Mouse (Mus musculus): ENCODE measurements around the gene Wfdc15a. TPM values are rescaled to one million over a fixed set of nuclear protein-coding genes. Genes with fewer than 3 reads are reported as not detected.

The Wfdc15a gene
- polyA plus RNA-seq, 1 experiment from 2014 or later, result not detected

DNA sequence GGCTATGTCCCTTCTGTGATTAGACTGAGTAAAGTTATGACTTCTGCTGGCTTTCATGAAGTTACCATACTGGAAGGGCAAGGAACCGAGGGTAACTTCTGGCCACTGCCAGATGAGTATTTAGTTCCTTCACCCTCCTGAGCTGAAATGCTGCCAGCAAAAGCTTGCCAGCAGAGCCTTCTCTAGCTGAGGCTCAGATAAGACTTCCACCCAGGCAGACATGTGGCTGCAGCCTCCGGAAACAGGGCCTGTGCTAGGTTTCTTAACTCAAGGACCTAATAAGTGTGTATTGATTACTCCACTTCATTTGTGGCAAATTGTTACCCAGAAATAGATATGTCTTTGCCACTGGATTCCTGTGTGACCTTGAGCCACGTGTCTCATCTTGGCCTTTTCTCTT lies 26.5 kb downstream of the Wfdc15a start:
- 80% methylated on average over 3 of the region's 3 CpGs for WGBS

DNA sequence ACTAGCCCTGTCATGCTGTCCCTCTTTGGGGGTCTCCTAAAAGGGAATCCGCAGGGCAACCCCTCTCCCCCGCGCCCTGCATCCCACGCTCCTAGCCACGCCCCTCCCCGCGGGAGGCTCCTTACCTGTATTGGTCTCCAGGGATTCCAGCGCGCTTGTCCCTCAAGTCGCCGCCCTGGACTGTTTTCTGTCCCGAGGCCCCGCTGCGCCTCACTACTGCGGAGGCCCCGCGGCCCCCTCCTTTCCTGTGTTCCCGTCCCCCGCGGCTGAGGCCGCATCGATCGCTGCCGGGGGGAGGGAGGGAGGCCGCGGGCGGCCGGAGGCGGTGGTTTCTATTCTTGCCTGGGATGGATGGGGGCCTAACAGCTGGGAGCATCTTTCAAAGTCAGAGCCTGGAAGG lies 29.0 kb downstream of the Wfdc15a start, which contains the start of gene Kcns1:
Gene Kcns1, minus strand, starts transcription at position 212 of the 400 bp plus-strand sequence.
- peak within 1 kb of the TSS; percentile 34 for H3K4me3 ChIP-seq (replicated peaks)
- peak within 1 kb of the TSS; percentile 36 for H3K9ac ChIP-seq (replicated peaks)
- H3K4me2 ChIP-seq, result peak within 1 kb of the TSS; percentile 63
- WGBS, result under 1% methylated on average over 29 of the region's 29 CpGs
- ATAC-seq (ENCODE audit: low FRiP score), result no peak
- H3K27ac ChIP-seq (replicated peaks), result no peak within 1 kb of the TSS
- H3K36me3 ChIP-seq, result no peaks in the 10 kb centered on the region
- H3K4me1 ChIP-seq, result peaks cover 34% of the 10 kb centered on the region
- H3K27me3 ChIP-seq (replicated peaks), result peaks cover 64% of the 10 kb centered on the region
- no peaks in the 10 kb centered on the region for H3K9me3 ChIP-seq (replicated peaks)

More for the DNA sequence above, 26.5 kb downstream of the Wfdc15a start:
- no peak overlapping the region for H3K4me3 ChIP-seq (replicated peaks)
- H3K27ac ChIP-seq (replicated peaks), result no peak overlapping the region
- no peak overlapping the region for H3K4me2 ChIP-seq
- H3K27me3 ChIP-seq (replicated peaks), result peaks cover 39% of the 10 kb centered on the region
- no peak for ATAC-seq (ENCODE audit: low FRiP score)
- peaks cover 24% of the 10 kb centered on the region for H3K4me1 ChIP-seq
- H3K36me3 ChIP-seq, result no peaks in the 10 kb centered on the region
- H3K9me3 ChIP-seq (replicated peaks), result no peaks in the 10 kb centered on the region
- no peak overlapping the region for H3K9ac ChIP-seq (replicated peaks)

DNA sequence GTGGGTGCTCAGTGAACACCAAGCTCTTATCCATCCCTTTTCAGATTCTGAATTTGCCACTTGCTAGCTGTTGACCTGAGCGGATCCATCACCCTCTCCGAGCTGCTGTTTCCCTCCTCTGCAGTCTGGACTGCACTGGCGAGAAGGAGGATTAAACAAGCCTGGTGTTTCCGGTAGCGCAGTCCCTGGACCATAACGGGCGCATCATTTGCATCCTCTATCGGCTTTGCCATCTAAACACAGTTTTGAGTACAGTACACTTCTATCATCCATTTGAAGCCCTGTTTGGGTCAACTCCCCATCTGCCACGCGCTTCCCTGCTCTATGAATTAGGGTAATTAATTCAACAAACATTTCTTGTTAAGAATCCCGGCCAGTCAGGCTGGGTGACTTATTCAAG lies 29.6 kb downstream of the Wfdc15a start:
- no peaks in the 10 kb centered on the region for H3K36me3 ChIP-seq
- H3K4me2 ChIP-seq, result peak overlapping the region; percentile 63
- peak overlapping the region; percentile 34; the same call in 1 of the 2 replicates for H3K4me3 ChIP-seq (replicated peaks)
- no peak overlapping the region for H3K27ac ChIP-seq (replicated peaks)
- 6% methylated on average over 11 of the region's 11 CpGs for WGBS
- no peak for ATAC-seq (ENCODE audit: low FRiP score)
- H3K27me3 ChIP-seq (replicated peaks), result peaks cover 69% of the 10 kb centered on the region
- peaks cover 34% of the 10 kb centered on the region for H3K4me1 ChIP-seq
- H3K9me3 ChIP-seq (replicated peaks), result no peaks in the 10 kb centered on the region
- H3K9ac ChIP-seq (replicated peaks), result no peak overlapping the region

GRCm38 (mm10) chr2:164168571-164168946 lies 31.4 kb downstream of the Wfdc15a start:
- peak; percentile 34; the same call in 1 of the 2 replicates for ATAC-seq (ENCODE audit: low FRiP score)
- Histone ChIP-seq H3K9me3 (replicated peaks) (no peaks in the 10 kb centered on the region), H3K4me3 (replicated peaks) (peak overlapping the region; percentile 45), H3K36me3 (no peaks in the 10 kb centered on the region), H3K4me1 (peaks cover 31% of the 10 kb centered on the region), H3K27me3 (replicated peaks) (peaks cover 69% of the 10 kb centered on the region), H3K9ac (replicated peaks) (no peak overlapping the region), H3K27ac (replicated peaks) (no peak overlapping the region), H3K4me2 (peak overlapping the region; percentile 70)
- WGBS, result 6% methylated on average over 42 of the region's 42 CpGs

GRCm38 (mm10) chr2:164167752-164168570 lies 32.0 kb downstream of the Wfdc15a start:
- ATAC-seq (ENCODE audit: low FRiP score), result peak; percentile 76; the same call in 1 of the 2 replicates
- Histone ChIP-seq H3K36me3 (no peaks in the 10 kb centered on the region), H3K4me1 (peaks cover 31% of the 10 kb centered on the region), H3K9me3 (replicated peaks) (no peaks in the 10 kb centered on the region), H3K9ac (replicated peaks) (peak overlapping the region; percentile 37; the same call in 1 of the 2 replicates), H3K27ac (replicated peaks) (no peak overlapping the region), H3K27me3 (replicated peaks) (peaks cover 66% of the 10 kb centered on the region), H3K4me3 (replicated peaks) (peak overlapping the region; percentile 45), H3K4me2 (peak overlapping the region; percentile 70)
- 14% methylated on average over 90 of the region's 90 CpGs for WGBS

DNA sequence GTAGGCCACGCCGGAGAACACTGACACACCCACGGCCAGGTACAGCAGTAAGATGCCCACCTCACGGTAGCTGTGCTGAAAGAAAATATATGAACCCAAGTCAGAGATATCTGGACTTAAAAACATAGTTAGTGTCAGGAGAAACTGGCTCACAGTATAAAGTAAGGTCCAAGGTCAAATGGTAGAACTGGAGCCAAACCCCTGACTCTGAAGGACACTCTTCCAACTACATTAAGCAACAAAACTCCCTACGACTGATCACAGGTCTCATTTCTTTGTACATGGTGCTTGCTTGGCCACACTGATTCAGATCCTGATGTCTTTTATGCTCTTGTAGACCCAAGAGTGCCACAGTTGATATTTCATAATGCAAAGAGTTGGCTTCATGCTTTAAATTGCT lies 35.0 kb downstream of the Wfdc15a start:
- no peak overlapping the region for H3K4me3 ChIP-seq (replicated peaks)
- H3K4me2 ChIP-seq, result no peak overlapping the region
- 92% methylated on average over 5 of the region's 5 CpGs for WGBS
- H3K9me3 ChIP-seq (replicated peaks), result no peaks in the 10 kb centered on the region
- ATAC-seq (ENCODE audit: low FRiP score), result no peak
- peaks cover 15% of the 10 kb centered on the region for H3K4me1 ChIP-seq
- no peak overlapping the region for H3K9ac ChIP-seq (replicated peaks)
- no peak overlapping the region for H3K27ac ChIP-seq (replicated peaks)
- no peaks in the 10 kb centered on the region for H3K36me3 ChIP-seq
- peaks cover 45% of the 10 kb centered on the region for H3K27me3 ChIP-seq (replicated peaks)

- no peaks in the 10 kb centered on the region for H3K9me3 ChIP-seq (replicated peaks)
- no peak overlapping the region for H3K4me2 ChIP-seq
- no peak for ATAC-seq (ENCODE audit: low FRiP score)
- peaks cover 6% of the 10 kb centered on the region; the same call in 1 of the 2 replicates for H3K36me3 ChIP-seq
- H3K27me3 ChIP-seq (replicated peaks), result peaks cover 11% of the 10 kb centered on the region
- WGBS, result 87% methylated on average over 11 of the region's 11 CpGs
- H3K27ac ChIP-seq (replicated peaks), result no peak overlapping the region
- H3K9ac ChIP-seq (replicated peaks), result no peak overlapping the region
- H3K4me1 ChIP-seq, result no peaks in the 10 kb centered on the region
- H3K4me3 ChIP-seq (replicated peaks), result no peak overlapping the region
Observed at GRCm38 (mm10) chr2:164161515-164162055, 38.3 kb downstream of the Wfdc15a start.

- H3K9ac ChIP-seq (replicated peaks), result no peak overlapping the region
- no peaks in the 10 kb centered on the region for H3K9me3 ChIP-seq (replicated peaks)
- 93% methylated on average over 2 of the region's 2 CpGs for WGBS
- no peak overlapping the region for H3K4me3 ChIP-seq (replicated peaks)
- no peak overlapping the region for H3K27ac ChIP-seq (replicated peaks)
- ATAC-seq (ENCODE audit: low FRiP score), result no peak
- H3K4me2 ChIP-seq, result no peak overlapping the region
- no peaks in the 10 kb centered on the region for H3K27me3 ChIP-seq (replicated peaks)
- no peaks in the 10 kb centered on the region for H3K4me1 ChIP-seq
- peaks cover 15% of the 10 kb centered on the region for H3K36me3 ChIP-seq
Observed at GRCm38 (mm10) chr2:164158838-164159237, 41.1 kb downstream of the Wfdc15a start.

DNA sequence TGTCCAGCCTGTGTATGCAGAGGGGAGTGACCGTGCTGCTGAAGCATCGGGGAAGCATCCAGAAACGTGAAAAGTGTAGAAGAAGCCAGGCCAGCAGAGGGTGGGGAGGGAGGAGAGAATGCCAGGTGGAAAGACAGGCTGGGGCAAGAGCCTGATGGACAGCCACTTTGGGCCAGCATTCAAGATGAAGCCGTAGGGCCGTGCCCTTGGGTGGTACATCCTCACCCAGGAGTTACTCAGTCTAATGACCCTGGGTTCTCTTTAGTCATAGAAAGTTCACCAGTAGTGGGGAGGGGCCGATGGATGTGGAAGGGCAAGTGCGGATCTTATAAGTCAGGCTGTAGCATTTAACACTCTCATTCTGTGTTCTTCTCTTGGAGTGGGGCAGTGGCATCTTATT lies 43.8 kb downstream of the Wfdc15a start:
- H3K4me2 ChIP-seq, result no peak overlapping the region
- no peak for ATAC-seq (ENCODE audit: low FRiP score)
- H3K27me3 ChIP-seq (replicated peaks), result no peaks in the 10 kb centered on the region
- no peaks in the 10 kb centered on the region for H3K9me3 ChIP-seq (replicated peaks)
- H3K4me1 ChIP-seq, result no peaks in the 10 kb centered on the region
- H3K36me3 ChIP-seq, result peaks cover 40% of the 10 kb centered on the region
- H3K4me3 ChIP-seq (replicated peaks), result no peak overlapping the region
- H3K9ac ChIP-seq (replicated peaks), result no peak overlapping the region
- 83% methylated on average over 7 of the region's 7 CpGs for WGBS
- H3K27ac ChIP-seq (replicated peaks), result no peak overlapping the region

DNA sequence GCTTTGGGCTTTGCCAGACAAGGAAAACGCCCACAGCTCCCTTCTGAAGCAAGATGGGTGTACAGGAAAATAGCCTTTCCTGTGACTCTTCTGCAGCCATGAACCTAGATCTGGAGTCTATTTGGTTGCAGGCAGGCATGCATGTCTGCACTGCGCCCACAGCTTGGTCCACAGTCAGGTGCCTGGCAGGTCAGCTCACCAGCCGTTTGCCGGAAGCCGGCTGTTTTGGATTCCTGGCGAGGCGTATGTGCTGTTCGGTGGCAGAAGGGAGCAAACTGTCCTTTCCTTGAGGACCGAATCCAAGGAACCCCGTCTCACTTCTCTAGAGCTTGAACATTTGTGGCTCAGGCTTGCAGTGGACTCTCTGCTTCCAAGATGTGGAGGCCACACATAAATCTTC lies 45.9 kb downstream of the Wfdc15a start:
- Histone ChIP-seq H3K36me3 (peaks cover 40% of the 10 kb centered on the region), H3K4me3 (replicated peaks) (no peak overlapping the region), H3K4me2 (no peak overlapping the region), H3K9me3 (replicated peaks) (no peaks in the 10 kb centered on the region), H3K27me3 (replicated peaks) (no peaks in the 10 kb centered on the region), H3K9ac (replicated peaks) (no peak overlapping the region), H3K27ac (replicated peaks) (no peak overlapping the region), H3K4me1 (no peaks in the 10 kb centered on the region; the same call in 1 of the 2 replicates)
- no peak for ATAC-seq (ENCODE audit: low FRiP score)
- 99% methylated on average over 10 of the region's 10 CpGs for WGBS

DNA sequence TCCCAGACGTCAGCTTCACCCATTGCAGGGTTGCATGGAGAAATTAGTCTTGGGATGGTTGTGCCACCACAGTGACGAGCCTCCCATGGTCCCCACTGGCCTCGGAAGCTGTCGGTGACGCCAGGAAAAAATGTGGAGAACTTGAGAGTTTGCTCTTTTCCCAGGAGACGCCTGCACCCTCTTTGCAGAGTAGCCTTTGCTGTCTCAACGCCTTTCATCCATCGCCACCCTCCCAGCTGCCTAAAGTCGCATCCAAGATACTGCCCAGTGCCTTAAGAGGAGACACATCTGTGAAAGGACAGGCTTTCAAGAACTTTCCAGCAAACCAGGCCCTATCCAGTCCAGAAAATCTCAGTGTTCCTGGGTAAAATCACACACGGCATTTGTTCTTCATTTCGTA lies 47.6 kb downstream of the Wfdc15a start:
- H3K27me3 ChIP-seq (replicated peaks), result no peaks in the 10 kb centered on the region
- H3K4me3 ChIP-seq (replicated peaks), result no peak overlapping the region
- H3K4me1 ChIP-seq, result peaks cover 3% of the 10 kb centered on the region; the same call in 1 of the 2 replicates
- H3K4me2 ChIP-seq, result no peak overlapping the region
- peaks cover 40% of the 10 kb centered on the region for H3K36me3 ChIP-seq
- no peak for ATAC-seq (ENCODE audit: low FRiP score)
- H3K27ac ChIP-seq (replicated peaks), result no peak overlapping the region
- 95% methylated on average over 11 of the region's 11 CpGs for WGBS
- no peaks in the 10 kb centered on the region for H3K9me3 ChIP-seq (replicated peaks)
- H3K9ac ChIP-seq (replicated peaks), result no peak overlapping the region

Measured in neural tube, embryonic 15.5 days (tissue).